In the genomic region with DNA sequence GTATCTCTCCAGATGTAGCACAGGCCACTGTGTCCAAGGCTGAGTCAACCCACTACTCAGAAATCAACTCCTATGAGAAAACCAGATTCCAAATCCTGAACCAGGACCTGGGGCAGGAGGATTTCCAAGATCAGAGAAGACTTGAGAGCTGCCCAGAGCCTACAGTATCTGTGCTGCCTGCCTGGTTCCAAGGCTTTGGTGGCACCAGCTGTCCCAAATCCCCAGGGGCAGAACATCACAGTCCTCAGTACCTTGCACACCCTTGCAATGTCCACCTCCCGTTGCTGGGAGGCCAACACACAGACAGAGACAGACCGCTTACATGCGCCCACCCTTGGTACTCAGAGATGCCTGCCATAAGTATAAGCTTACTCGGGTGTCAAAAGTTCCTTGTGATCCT, we compare ENCODE assay signal across 19 mouse cellular contexts. TPM values are rescaled to one million over a fixed set of nuclear protein-coding genes. Genes with fewer than 3 reads are reported as not detected.
"Had no signal": no experiment of that assay in that cellular context is flagged by ENCODE, and none has a peak within 500 bp of the region (broad histone marks: within the 10 kb centered on the region; RNA-seq: fewer than 3 reads in every experiment).

No protein-coding gene starts in this region.

- H3K27me3 ChIP-seq: lung, embryonic 15.5 days; midbrain, embryonic 12.5 days; neural tube, embryonic 12.5 days; stomach, embryonic 15.5 days had no signal

- H3K9me3 ChIP-seq: lung, embryonic 15.5 days; midbrain, embryonic 12.5 days; neural tube, embryonic 12.5 days; stomach, embryonic 15.5 days had no signal

- DNase-seq: liver, postnatal 0 days; lung, adult 2 months; lung, postnatal 14 days; lung, postnatal 36 days; midbrain, embryonic 14.5 days; right cerebral cortex, postnatal 14 days; thymus, adult 2 months; thymus, postnatal 25 days; thymus, postnatal 4 days had no signal

- H3K4me2 ChIP-seq: lung, embryonic 15.5 days; midbrain, embryonic 12.5 days; neural tube, embryonic 12.5 days; stomach, embryonic 15.5 days had no signal

- H3K4me1 ChIP-seq: midbrain, embryonic 12.5 days; neural tube, embryonic 12.5 days had no signal

- H3K9ac ChIP-seq: liver, postnatal 0 days; lung, embryonic 15.5 days; midbrain, embryonic 12.5 days; neural tube, embryonic 12.5 days; stomach, embryonic 15.5 days had no signal

- H3K27ac ChIP-seq: lung, embryonic 15.5 days; macrophage; midbrain, embryonic 12.5 days; neural tube, embryonic 12.5 days; stomach, embryonic 15.5 days; stomach, postnatal 0 days had no signal

- H3K36me3 ChIP-seq: lung, embryonic 15.5 days; midbrain, embryonic 12.5 days; neural tube, embryonic 12.5 days; stomach, embryonic 15.5 days had no signal

- H3K4me3 ChIP-seq: lung, embryonic 15.5 days; megakaryocyte, embryonic 14.5 days; midbrain, embryonic 12.5 days; neural tube, embryonic 12.5 days; stomach, embryonic 15.5 days had no signal

- ATAC-seq: liver, postnatal 0 days; lung, postnatal 0 days; midbrain, embryonic 16.5 days had no signal

RNA-seq across cellular contexts. Expression of gene Nenf, which starts 19.7 kb away (rescaled TPM):
- total RNA-seq: neutrophil, adult 5-6 weeks had no signal
